Mouse (Mus musculus): ENCODE results near the gene Nlrc5.

DNA sequence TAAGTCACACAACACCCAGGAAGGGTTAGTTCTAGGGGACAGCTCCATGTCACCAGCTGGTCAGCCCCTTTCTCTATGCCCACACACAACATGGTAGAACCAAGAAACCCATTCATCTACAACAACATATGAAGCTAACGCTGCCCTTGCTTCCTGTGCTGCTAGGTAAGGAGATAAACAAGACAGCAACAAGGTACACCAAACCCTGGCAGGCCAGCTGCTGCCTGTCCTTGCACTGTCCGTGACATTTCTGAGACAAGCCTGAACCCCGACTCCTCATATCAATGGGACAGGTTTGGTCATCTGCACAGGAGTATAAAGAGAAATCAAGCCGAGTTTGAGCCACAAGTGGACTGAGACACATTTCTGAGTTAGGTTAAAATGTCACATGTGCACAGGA is 141.0 kb downstream of the Nlrc5 start:
- TF ChIP-seq POLR2A (IDR thresholded peaks at IDR 0.05; ENCODE audit: borderline replicate concordance, extremely low read depth, low read depth, low read length) (no peak), CTCF (IDR thresholded peaks at IDR 0.05; ENCODE audit: insufficient read depth, low read length) (no peak)
